Mouse (Mus musculus): Measurements from ENCODE around the gene Col11a2. TPM values are rescaled to one million over a fixed set of nuclear protein-coding genes. Genes with fewer than 3 reads are reported as not detected.
A peak's percentile ranks its signal among the peaks of the same experiment; 100 is the strongest.

Col11a2 gene
- polyA plus RNA-seq, 1 experiment from 2014 or later, result 0.90 TPM

- Histone ChIP-seq H3K9ac (no peak overlapping the region), H3K27ac (no peak overlapping the region), H3K4me1 (replicated peaks) (no peaks in the 10 kb centered on the region), H3K4me2 (replicated peaks) (no peak overlapping the region), H3K9me3 (no peaks in the 10 kb centered on the region), H3K36me3 (no peaks in the 10 kb centered on the region), H3K27me3 (replicated peaks) (no peaks in the 10 kb centered on the region), H3K4me3 (replicated peaks) (no peak overlapping the region)
- ATAC-seq, result no peak
- 79% methylated on average over 5 of the region's 5 CpGs for WGBS
Observed at GRCm38 (mm10) chr17:34010156-34010555, 29.1 kb upstream of the Col11a2 start.

- no peak overlapping the region for H3K4me2 ChIP-seq (replicated peaks)
- no peak for ATAC-seq
- no peaks in the 10 kb centered on the region for H3K4me1 ChIP-seq (replicated peaks)
- H3K9me3 ChIP-seq, result no peaks in the 10 kb centered on the region
- H3K4me3 ChIP-seq (replicated peaks), result no peak overlapping the region
- H3K27ac ChIP-seq, result no peak overlapping the region
- no peaks in the 10 kb centered on the region for H3K36me3 ChIP-seq
- no peaks in the 10 kb centered on the region for H3K27me3 ChIP-seq (replicated peaks)
- WGBS, result 96% methylated on average over 8 of the region's 8 CpGs
- H3K9ac ChIP-seq, result no peak overlapping the region
Observed at GRCm38 (mm10) chr17:34013436-34013835, 25.8 kb upstream of the Col11a2 start.

GRCm38 (mm10) chr17:34021539-34022413 lies 17.5 kb upstream of the Col11a2 start:
- H3K27ac ChIP-seq, result no peak overlapping the region

GRCm38 (mm10) chr17:34022414-34022783 lies 16.8 kb upstream of the Col11a2 start:
- H3K9me3 ChIP-seq, result no peaks in the 10 kb centered on the region
- no peak overlapping the region for H3K27ac ChIP-seq
- no peak overlapping the region for H3K9ac ChIP-seq
- ATAC-seq, result no peak
- no peak overlapping the region for H3K4me3 ChIP-seq (replicated peaks)
- H3K4me2 ChIP-seq (replicated peaks), result no peak overlapping the region
- peaks cover 28% of the 10 kb centered on the region for H3K4me1 ChIP-seq (replicated peaks)
- peaks cover 15% of the 10 kb centered on the region for H3K36me3 ChIP-seq
- WGBS, result 90% methylated on average over 14 of the region's 14 CpGs
- no peaks in the 10 kb centered on the region for H3K27me3 ChIP-seq (replicated peaks)

More at GRCm38 (mm10) chr17:34021539-34022413, 17.5 kb upstream of the Col11a2 start:
- Histone ChIP-seq H3K4me3 (replicated peaks) (no peak overlapping the region), H3K36me3 (peaks cover 15% of the 10 kb centered on the region), H3K4me2 (replicated peaks) (no peak overlapping the region), H3K4me1 (replicated peaks) (peaks cover 22% of the 10 kb centered on the region), H3K27me3 (replicated peaks) (no peaks in the 10 kb centered on the region), H3K9me3 (no peaks in the 10 kb centered on the region), H3K9ac (no peak overlapping the region)
- WGBS, result 94% methylated on average over 23 of the region's 23 CpGs
- no peak for ATAC-seq

- ATAC-seq, result no peak
- no peak overlapping the region for H3K4me2 ChIP-seq (replicated peaks)
- H3K4me1 ChIP-seq (replicated peaks), result peaks cover 29% of the 10 kb centered on the region
- no peak overlapping the region for H3K9ac ChIP-seq
- H3K9me3 ChIP-seq, result no peaks in the 10 kb centered on the region
- no peaks in the 10 kb centered on the region for H3K27me3 ChIP-seq (replicated peaks)
- no peak overlapping the region for H3K4me3 ChIP-seq (replicated peaks)
- WGBS, result 96% methylated on average over 20 of the region's 20 CpGs
- no peak overlapping the region for H3K27ac ChIP-seq
- peaks cover 15% of the 10 kb centered on the region for H3K36me3 ChIP-seq
Observed at GRCm38 (mm10) chr17:34022987-34023386, 16.2 kb upstream of the Col11a2 start.

GRCm38 (mm10) chr17:34023678-34024077 lies 15.6 kb upstream of the Col11a2 start:
- Histone ChIP-seq H3K4me2 (replicated peaks) (peak overlapping the region; percentile 94), H3K36me3 (peaks cover 16% of the 10 kb centered on the region), H3K27me3 (replicated peaks) (no peaks in the 10 kb centered on the region), H3K4me3 (replicated peaks) (peak overlapping the region; percentile 79), H3K27ac (no peak overlapping the region), H3K9ac (peak overlapping the region; percentile 73; the same call in 1 of the 2 replicates), H3K4me1 (replicated peaks) (peaks cover 36% of the 10 kb centered on the region), H3K9me3 (no peaks in the 10 kb centered on the region)
- no peak for ATAC-seq
- WGBS, result 62% methylated on average over 9 of the region's 9 CpGs

GRCm38 (mm10) chr17:34024317-34024821 lies 14.9 kb upstream of the Col11a2 start, which contains the start of gene Ring1:
Ring1 (minus strand) TSS chr17:34024680.
- H3K4me3 ChIP-seq (replicated peaks), result peak within 1 kb of the TSS; percentile 79
- H3K9me3 ChIP-seq, result no peaks in the 10 kb centered on the region
- H3K36me3 ChIP-seq, result peaks cover 21% of the 10 kb centered on the region
- peak within 1 kb of the TSS; percentile 94 for H3K4me2 ChIP-seq (replicated peaks)
- peaks cover 43% of the 10 kb centered on the region for H3K4me1 ChIP-seq (replicated peaks)
- ATAC-seq, result peak; percentile 76
- H3K9ac ChIP-seq, result peak within 1 kb of the TSS; percentile 73
- H3K27ac ChIP-seq, result peak within 1 kb of the TSS; percentile 92
- no peaks in the 10 kb centered on the region for H3K27me3 ChIP-seq (replicated peaks)
- WGBS, result under 1% methylated on average over 48 of the region's 58 CpGs

- Histone ChIP-seq H3K4me1 (replicated peaks) (peaks cover 51% of the 10 kb centered on the region), H3K4me3 (replicated peaks) (peak overlapping the region; percentile 79), H3K36me3 (peaks cover 21% of the 10 kb centered on the region), H3K27ac (peak overlapping the region; percentile 92), H3K9me3 (no peaks in the 10 kb centered on the region), H3K9ac (peak overlapping the region; percentile 73), H3K4me2 (replicated peaks) (peak overlapping the region; percentile 94), H3K27me3 (replicated peaks) (no peaks in the 10 kb centered on the region)
- 1% methylated on average over 56 of the region's 57 CpGs for WGBS
- peak; percentile 26 for ATAC-seq
Observed at GRCm38 (mm10) chr17:34024861-34025755, 14.1 kb upstream of the Col11a2 start.

GRCm38 (mm10) chr17:34025756-34026151 lies 13.5 kb upstream of the Col11a2 start:
- H3K9me3 ChIP-seq, result no peaks in the 10 kb centered on the region
- H3K4me3 ChIP-seq (replicated peaks), result peak overlapping the region; percentile 79
- no peak overlapping the region for H3K27ac ChIP-seq
- peaks cover 57% of the 10 kb centered on the region for H3K4me1 ChIP-seq (replicated peaks)
- 23% methylated on average over 7 of the region's 7 CpGs for WGBS
- ATAC-seq, result no peak
- H3K36me3 ChIP-seq, result peaks cover 19% of the 10 kb centered on the region
- H3K27me3 ChIP-seq (replicated peaks), result no peaks in the 10 kb centered on the region
- peak overlapping the region; percentile 94 for H3K4me2 ChIP-seq (replicated peaks)
- H3K9ac ChIP-seq, result peak overlapping the region; percentile 73; the same call in 1 of the 2 replicates

GRCm38 (mm10) chr17:34026221-34026620 lies 13.0 kb upstream of the Col11a2 start:
- H3K4me2 ChIP-seq (replicated peaks), result peak overlapping the region; percentile 94
- ATAC-seq, result no peak
- H3K4me1 ChIP-seq (replicated peaks), result peaks cover 57% of the 10 kb centered on the region
- H3K27me3 ChIP-seq (replicated peaks), result no peaks in the 10 kb centered on the region
- 33% methylated on average over 2 of the region's 2 CpGs for WGBS
- peaks cover 15% of the 10 kb centered on the region for H3K36me3 ChIP-seq
- H3K9me3 ChIP-seq, result no peaks in the 10 kb centered on the region
- no peak overlapping the region for H3K27ac ChIP-seq
- no peak overlapping the region; the same call in 1 of the 2 replicates for H3K4me3 ChIP-seq (replicated peaks)
- H3K9ac ChIP-seq, result no peak overlapping the region

GRCm38 (mm10) chr17:34026917-34027655 lies 12.2 kb upstream of the Col11a2 start:
- H3K4me1 ChIP-seq (replicated peaks), result peaks cover 57% of the 10 kb centered on the region
- WGBS, result 11% methylated on average over 36 of the region's 36 CpGs

More at GRCm38 (mm10) chr17:34026917-34027655, 12.2 kb upstream of the Col11a2 start:
- H3K9me3 ChIP-seq, result no peaks in the 10 kb centered on the region
- peak overlapping the region; percentile 94 for H3K4me2 ChIP-seq (replicated peaks)
- H3K4me3 ChIP-seq (replicated peaks), result peak overlapping the region; percentile 57
- H3K27ac ChIP-seq, result peak overlapping the region; percentile 79
- ATAC-seq, result no peak
- 0 out of 2 replicates have a peak, but pooled peaks cover 9% of the 10 kb centered on the region for H3K36me3 ChIP-seq
- H3K9ac ChIP-seq, result peak overlapping the region; percentile 67
- H3K27me3 ChIP-seq (replicated peaks), result no peaks in the 10 kb centered on the region
